Mouse (Mus musculus) megakaryocyte, embryonic 14.5 days (primary cell): Measurements from ENCODE around the gene Celsr2. TPM values are rescaled to one million over a fixed set of nuclear protein-coding genes. Genes with fewer than 3 reads are reported as not detected.
A peak's percentile ranks its signal among the peaks of the same experiment; 100 is the strongest.

Experiments
- H3K27me3 ChIP-seq: replicated peaks from 2 replicates; pipeline ENCODE3; 2012; ENCODE audit warnings: inconsistent platforms
- H3K36me3 ChIP-seq: replicated peaks from 2 replicates; pipeline ENCODE3; 2012; ENCODE audit warnings: low read length, inconsistent platforms, mixed read lengths
- H3K4me1 ChIP-seq: 2 replicates; pipeline ENCODE4 v1.6.1; 2012; ENCODE audit warnings: inconsistent platforms
- H3K4me3 ChIP-seq: replicated peaks from 2 replicates; pipeline ENCODE3; 2012; ENCODE audit warnings: moderate library complexity, mild to moderate bottlenecking, inconsistent platforms
- H3K9me3 ChIP-seq: 2 replicates; pipeline ENCODE4 v1.6.1; 2012; ENCODE audit warnings: inconsistent platforms
- FLI1 ChIP-seq: IDR thresholded peaks from 2 replicates; pipeline ENCODE4 v1.6.1; 2012; ENCODE audit warnings: low read length, inconsistent platforms, mixed read lengths
- GATA1 ChIP-seq: IDR thresholded peaks from 3 replicates; pipeline ENCODE4 v1.6.1; 2012; ENCODE audit warnings: mixed read lengths, low read length, inconsistent platforms, borderline replicate concordance
- polyA plus RNA-seq: library from polyadenylated mRNA; stranded (reverse); fragments of >175 nt; gene quantifications from 2 replicates; pipeline ENCODE4 v1.2.3, GENCODE M21; 2012; ENCODE audit warnings: low replicate concordance; ENCODE audit not compliant: insufficient read depth

Gene Celsr2
- polyA plus RNA-seq, result 7.8 TPM in 2 replicates

GRCm38 (mm10) chr3:108414857-108415830 is at the start of gene Celsr2:
Gene Celsr2, minus strand, starts transcription at chr3:108415552.
- Histone ChIP-seq H3K4me3 (peak within 1 kb of the TSS; percentile 91), H3K4me1 (peaks cover 44% of the 10 kb centered on the region), H3K9me3 (peaks cover 36% of the 10 kb centered on the region), H3K27me3 (peaks cover 81% of the 10 kb centered on the region), H3K36me3 (peaks cover 17% of the 10 kb centered on the region)
- TF ChIP-seq FLI1, result no peak
- no peak for TF ChIP-seq GATA1

- H3K27me3 ChIP-seq, result peaks cover 36% of the 10 kb centered on the region
- H3K4me3 ChIP-seq, result no peak overlapping the region
- TF ChIP-seq GATA1 (no peak), FLI1 (no peak)
- no peaks in the 10 kb centered on the region for H3K9me3 ChIP-seq
- H3K4me1 ChIP-seq, result peaks cover 9% of the 10 kb centered on the region
- no peaks in the 10 kb centered on the region for H3K36me3 ChIP-seq
Observed at GRCm38 (mm10) chr3:108458866-108459265, 43.5 kb upstream of the Celsr2 start.

- Histone ChIP-seq H3K36me3 (no peaks in the 10 kb centered on the region), H3K4me1 (peaks cover 9% of the 10 kb centered on the region), H3K4me3 (peak overlapping the region; percentile 73), H3K9me3 (no peaks in the 10 kb centered on the region), H3K27me3 (peaks cover 36% of the 10 kb centered on the region)
- TF ChIP-seq GATA1, result no peak
- TF ChIP-seq FLI1, result no peak
Observed at GRCm38 (mm10) chr3:108458380-108458779, 43.0 kb upstream of the Celsr2 start.

- Histone ChIP-seq H3K27me3 (peaks cover 37% of the 10 kb centered on the region), H3K4me1 (peaks cover 9% of the 10 kb centered on the region), H3K4me3 (no peak overlapping the region), H3K9me3 (no peaks in the 10 kb centered on the region), H3K36me3 (no peaks in the 10 kb centered on the region)
- no peak for TF ChIP-seq GATA1
- no peak for TF ChIP-seq FLI1
Observed at GRCm38 (mm10) chr3:108454172-108454571, 38.8 kb upstream of the Celsr2 start.

GRCm38 (mm10) chr3:108451969-108452368 is 36.6 kb upstream of the Celsr2 start:
- H3K27me3 ChIP-seq, result peaks cover 34% of the 10 kb centered on the region
- H3K9me3 ChIP-seq, result no peaks in the 10 kb centered on the region
- peaks cover 4% of the 10 kb centered on the region; the same call in 1 of the 2 replicates for H3K4me1 ChIP-seq
- H3K4me3 ChIP-seq, result no peak overlapping the region
- no peaks in the 10 kb centered on the region for H3K36me3 ChIP-seq
- no peak for TF ChIP-seq FLI1
- no peak for TF ChIP-seq GATA1

- Histone ChIP-seq H3K4me3 (peak overlapping the region; percentile 99), H3K36me3 (peaks cover 23% of the 10 kb centered on the region), H3K9me3 (no peaks in the 10 kb centered on the region), H3K4me1 (peaks cover 46% of the 10 kb centered on the region), H3K27me3 (peaks cover 12% of the 10 kb centered on the region)
- TF ChIP-seq FLI1, result no peak
- no peak for TF ChIP-seq GATA1
Observed at GRCm38 (mm10) chr3:108445366-108445705, 30.0 kb upstream of the Celsr2 start.

GRCm38 (mm10) chr3:108444698-108445365 is 29.5 kb upstream of the Celsr2 start, which contains the start of gene Sars:
Gene Sars, minus strand, starts transcription at chr3:108445209.
- TF ChIP-seq FLI1 (no peak), GATA1 (no peak)
- Histone ChIP-seq H3K36me3 (peaks cover 28% of the 10 kb centered on the region), H3K4me3 (peak within 1 kb of the TSS; percentile 99), H3K4me1 (peaks cover 50% of the 10 kb centered on the region), H3K27me3 (peaks cover 8% of the 10 kb centered on the region), H3K9me3 (no peaks in the 10 kb centered on the region)

- H3K36me3 ChIP-seq, result peaks cover 34% of the 10 kb centered on the region
- H3K4me1 ChIP-seq, result peaks cover 54% of the 10 kb centered on the region
- no peaks in the 10 kb centered on the region for H3K9me3 ChIP-seq
- TF ChIP-seq FLI1 (peak; percentile 51; the same call in 1 of the 2 replicates), GATA1 (no peak)
- peaks cover 5% of the 10 kb centered on the region for H3K27me3 ChIP-seq
- peak overlapping the region; percentile 99 for H3K4me3 ChIP-seq
Observed at GRCm38 (mm10) chr3:108444029-108444428, 28.7 kb upstream of the Celsr2 start.

- no peaks in the 10 kb centered on the region for H3K9me3 ChIP-seq
- H3K36me3 ChIP-seq, result peaks cover 96% of the 10 kb centered on the region
- H3K27me3 ChIP-seq, result no peaks in the 10 kb centered on the region
- H3K4me1 ChIP-seq, result peaks cover 46% of the 10 kb centered on the region
- TF ChIP-seq GATA1 (no peak), FLI1 (no peak)
- no peak overlapping the region for H3K4me3 ChIP-seq
Observed at GRCm38 (mm10) chr3:108436380-108436714, 21.0 kb upstream of the Celsr2 start.
